Mouse (Mus musculus) liver, embryonic 15.5 days (tissue): Measurements from ENCODE around the gene Tspan9. TPM values are rescaled to one million over a fixed set of nuclear protein-coding genes. Genes with fewer than 3 reads are reported as not detected.

Experiments used
- ATAC-seq: fragments of 200-750 bp; cut with Nextera tagmentation; 2 replicates; pipeline ENCODE4 v1.8.0; 2017; ENCODE audit warnings: moderate number of reproducible peaks, mild to moderate bottlenecking, moderate library complexity; ENCODE audit not compliant: insufficient read depth
- H3K27ac ChIP-seq: fragments of 300-500 bp; sonication (generic); replicated peaks from 2 replicates; pipeline ENCODE4 v1.5.1; 2015; ENCODE audit warnings: mild to moderate bottlenecking, inconsistent platforms
- H3K27me3 ChIP-seq: fragments of 300-500 bp; sonication (generic); 2 replicates; pipeline ENCODE4 v1.6.1; 2015; ENCODE audit warnings: mild to moderate bottlenecking, inconsistent platforms
- H3K36me3 ChIP-seq: fragments of 300-500 bp; sonication (generic); replicated peaks from 2 replicates; pipeline ENCODE4 v1.6.1; 2015; ENCODE audit warnings: moderate library complexity, mild to moderate bottlenecking, inconsistent platforms
- H3K4me1 ChIP-seq: fragments of 300-500 bp; sonication (generic); replicated peaks from 2 replicates; pipeline ENCODE4 v1.6.1; 2015; ENCODE audit warnings: inconsistent platforms
- H3K4me2 ChIP-seq: fragments of 300-500 bp; sonication (generic); 2 replicates; pipeline ENCODE4 v1.6.1; 2015; ENCODE audit warnings: moderate library complexity, mild to moderate bottlenecking, inconsistent platforms
- H3K4me3 ChIP-seq: fragments of 300-500 bp; sonication (generic); replicated peaks from 2 replicates; pipeline ENCODE4 v1.5.1; 2015; ENCODE audit warnings: mild to moderate bottlenecking, inconsistent platforms
- H3K9ac ChIP-seq: fragments of 300-500 bp; sonication (generic); 2 replicates; pipeline ENCODE4 v1.6.1; 2015; ENCODE audit warnings: moderate library complexity, mild to moderate bottlenecking, inconsistent platforms
- H3K9me3 ChIP-seq: fragments of 300-500 bp; sonication (generic); replicated peaks from 2 replicates; pipeline ENCODE4 v1.6.1; 2016; ENCODE audit warnings: inconsistent platforms
- WGBS: fragments of 180-500 bp; shearing (Covaris S2); methylation state at CpG from one replicate; pipeline ENCODE4 v1.1.7; 2015; ENCODE audit warnings: mixed read lengths; ENCODE audit not compliant: insufficient replicate concordance; 5-methylcytosine and 5-hydroxymethylcytosine counted together
- polyA plus RNA-seq: library from polyadenylated mRNA; unstranded; fragments of >200 nt; fragmentation: Nextera tagmentation; extraction: Ambion mirVana; gene quantifications from 2 replicates; pipeline ENCODE4 v1.2.1, GENCODE M21; 2015

The Tspan9 gene
- polyA plus RNA-seq, 1 experiment from 2014 or later = 23.6 TPM

DNA sequence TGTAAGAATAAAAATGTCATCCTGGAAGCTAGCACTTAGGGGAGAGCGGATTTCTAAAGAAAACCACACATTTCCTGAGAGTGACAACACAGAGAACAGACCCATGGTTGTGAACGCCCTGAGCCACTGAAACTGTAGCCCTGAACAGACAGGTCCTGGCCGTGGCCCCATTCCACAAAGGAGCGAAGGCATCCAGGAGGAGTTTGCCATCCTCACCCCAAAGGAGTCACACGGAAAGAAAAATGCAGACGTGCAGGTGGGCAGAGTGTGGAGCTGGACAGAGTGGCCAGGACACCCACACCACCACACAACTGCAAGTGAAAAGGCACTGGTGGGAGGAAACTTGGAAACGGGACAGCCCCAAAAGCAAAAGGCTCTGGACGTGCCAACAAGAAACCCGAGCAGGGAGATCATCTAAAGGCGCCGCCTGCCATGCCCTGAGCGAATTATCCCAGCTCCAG lies 136.1 kb downstream of the Tspan9 start:
- 40% methylated on average over 12 of the region's 12 CpGs for WGBS
- H3K27ac ChIP-seq = no peak overlapping the region
- H3K36me3 ChIP-seq = no peaks in the 10 kb centered on the region
- H3K27me3 ChIP-seq = no peaks in the 10 kb centered on the region
- no peaks in the 10 kb centered on the region for H3K9me3 ChIP-seq
- 0 out of 2 replicates have a peak, but pooled peaks cover 8% of the 10 kb centered on the region for H3K4me1 ChIP-seq
- ATAC-seq = no peak
- H3K4me3 ChIP-seq = no peak overlapping the region
- no peak overlapping the region for H3K9ac ChIP-seq
- no peak overlapping the region for H3K4me2 ChIP-seq

DNA sequence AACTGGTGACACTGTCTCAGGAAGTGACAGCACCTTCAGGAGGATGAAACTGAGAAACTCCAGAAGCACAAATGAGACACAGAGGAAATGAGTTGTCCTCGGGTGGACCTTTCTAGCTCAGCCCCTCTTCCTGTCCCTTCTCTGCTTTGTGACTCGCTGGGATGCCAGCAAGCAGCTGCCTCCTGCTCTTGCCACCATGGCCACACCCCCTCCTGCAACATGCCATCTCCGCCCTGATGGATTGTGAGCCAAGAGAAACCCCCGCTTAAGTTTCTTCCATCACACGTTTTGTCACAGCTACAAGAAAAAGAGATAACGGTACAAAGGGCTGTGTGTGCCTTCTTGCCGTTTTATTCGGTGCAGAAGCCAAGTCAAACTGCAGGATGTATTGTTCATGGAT lies 137.2 kb downstream of the Tspan9 start:
- H3K27me3 ChIP-seq = no peaks in the 10 kb centered on the region

GRCm38 (mm10) chr6:128004544-128004943 lies 138.8 kb downstream of the Tspan9 start:
- Histone ChIP-seq H3K27ac (no peak overlapping the region), H3K27me3 (no peaks in the 10 kb centered on the region), H3K4me1 (0 out of 2 replicates have a peak, but pooled peaks cover 8% of the 10 kb centered on the region), H3K4me3 (no peak overlapping the region), H3K9ac (no peak overlapping the region), H3K36me3 (no peaks in the 10 kb centered on the region), H3K9me3 (no peaks in the 10 kb centered on the region), H3K4me2 (no peak overlapping the region)
- 61% methylated on average over 16 of the region's 16 CpGs for WGBS
- ATAC-seq = no peak

More for the DNA sequence above, 137.2 kb downstream of the Tspan9 start:
- no peak for ATAC-seq
- WGBS = 33% methylated on average over 8 of the region's 8 CpGs
- H3K4me3 ChIP-seq = no peak overlapping the region
- no peak overlapping the region for H3K9ac ChIP-seq
- no peak overlapping the region for H3K4me2 ChIP-seq
- 0 out of 2 replicates have a peak, but pooled peaks cover 8% of the 10 kb centered on the region for H3K4me1 ChIP-seq
- no peaks in the 10 kb centered on the region for H3K36me3 ChIP-seq
- H3K9me3 ChIP-seq = no peaks in the 10 kb centered on the region
- no peak overlapping the region for H3K27ac ChIP-seq

- H3K9me3 ChIP-seq = no peaks in the 10 kb centered on the region
- ATAC-seq = no peak
- H3K4me3 ChIP-seq = no peak overlapping the region
- no peaks in the 10 kb centered on the region for H3K36me3 ChIP-seq
- 57% methylated on average over 5 of the region's 5 CpGs for WGBS
- no peak overlapping the region for H3K27ac ChIP-seq
- H3K9ac ChIP-seq = no peak overlapping the region
- 0 out of 2 replicates have a peak, but pooled peaks cover 8% of the 10 kb centered on the region for H3K4me1 ChIP-seq
- no peak overlapping the region for H3K4me2 ChIP-seq
- no peaks in the 10 kb centered on the region for H3K27me3 ChIP-seq
Observed at GRCm38 (mm10) chr6:128003542-128003941, 139.9 kb downstream of the Tspan9 start.

GRCm38 (mm10) chr6:128002667-128003066 lies 140.7 kb downstream of the Tspan9 start:
- Histone ChIP-seq H3K9me3 (no peaks in the 10 kb centered on the region), H3K36me3 (no peaks in the 10 kb centered on the region), H3K4me3 (no peak overlapping the region), H3K4me1 (0 out of 2 replicates have a peak, but pooled peaks cover 8% of the 10 kb centered on the region), H3K4me2 (no peak overlapping the region), H3K27me3 (no peaks in the 10 kb centered on the region), H3K27ac (no peak overlapping the region), H3K9ac (no peak overlapping the region)
- no peak for ATAC-seq
- 64% methylated on average over 4 of the region's 4 CpGs for WGBS

DNA sequence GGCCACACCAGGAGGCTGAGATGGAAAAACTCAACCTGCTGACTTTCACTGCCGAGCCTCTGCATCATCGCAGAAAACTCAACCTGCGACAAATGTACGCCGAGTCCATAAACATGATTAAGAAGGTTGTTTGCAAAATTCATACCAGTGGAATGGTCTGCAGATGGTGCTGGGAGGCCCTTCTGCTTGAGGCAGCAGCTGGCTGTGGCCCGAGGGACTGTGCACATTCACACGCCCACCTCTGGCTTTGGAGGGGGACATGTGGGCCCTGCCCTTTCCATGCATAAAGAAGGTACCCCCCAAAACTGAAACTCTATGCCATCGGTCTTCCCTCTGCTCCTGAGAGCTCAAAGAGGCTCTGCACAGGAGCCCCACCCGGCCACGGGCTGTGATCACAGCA lies 141.3 kb downstream of the Tspan9 start:
- 63% methylated on average over 10 of the region's 10 CpGs for WGBS
- Histone ChIP-seq H3K4me3 (no peak overlapping the region), H3K27ac (no peak overlapping the region)

GRCm38 (mm10) chr6:128001587-128001986 lies 141.8 kb downstream of the Tspan9 start:
- no peak overlapping the region for H3K27ac ChIP-seq
- H3K36me3 ChIP-seq = no peaks in the 10 kb centered on the region
- no peaks in the 10 kb centered on the region for H3K9me3 ChIP-seq
- no peak overlapping the region for H3K9ac ChIP-seq
- 85% methylated on average over 1 of the region's 1 CpGs for WGBS
- ATAC-seq = no peak
- H3K4me3 ChIP-seq = no peak overlapping the region
- no peaks in the 10 kb centered on the region for H3K27me3 ChIP-seq
- 0 out of 2 replicates have a peak, but pooled peaks cover 1% of the 10 kb centered on the region for H3K4me1 ChIP-seq
- H3K4me2 ChIP-seq = no peak overlapping the region

More for the DNA sequence above, 141.3 kb downstream of the Tspan9 start:
- no peak for ATAC-seq
- Histone ChIP-seq H3K36me3 (no peaks in the 10 kb centered on the region), H3K9ac (no peak overlapping the region), H3K9me3 (no peaks in the 10 kb centered on the region), H3K4me1 (0 out of 2 replicates have a peak, but pooled peaks cover 3% of the 10 kb centered on the region), H3K4me2 (no peak overlapping the region), H3K27me3 (no peaks in the 10 kb centered on the region)

DNA sequence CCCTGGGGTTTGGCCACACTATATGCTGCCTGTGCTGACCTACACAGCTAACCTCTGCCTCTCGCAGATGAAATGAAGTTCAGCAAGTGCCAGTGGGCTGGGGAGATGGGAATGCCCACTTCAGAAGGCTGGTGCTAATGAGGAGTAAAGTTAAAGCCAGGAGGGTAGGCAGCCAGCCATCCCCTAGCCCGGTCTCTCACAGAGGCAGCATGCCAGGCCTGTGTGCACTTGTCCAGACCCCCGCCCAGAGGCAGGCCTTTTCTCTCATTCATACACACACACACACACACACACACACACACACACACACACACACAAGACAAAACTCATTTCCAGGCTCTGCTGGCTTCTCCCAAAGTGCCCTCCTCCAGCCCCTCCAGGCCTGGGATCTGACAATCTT lies 142.6 kb downstream of the Tspan9 start:
- H3K9ac ChIP-seq = no peak overlapping the region
- H3K36me3 ChIP-seq = no peaks in the 10 kb centered on the region
- no peaks in the 10 kb centered on the region for H3K27me3 ChIP-seq
- no peaks in the 10 kb centered on the region for H3K9me3 ChIP-seq
- H3K27ac ChIP-seq = no peak overlapping the region
- 47% methylated on average over 3 of the region's 3 CpGs for WGBS
- no peak overlapping the region for H3K4me2 ChIP-seq
- no peak for ATAC-seq
- H3K4me3 ChIP-seq = no peak overlapping the region
- no peaks in the 10 kb centered on the region for H3K4me1 ChIP-seq

DNA sequence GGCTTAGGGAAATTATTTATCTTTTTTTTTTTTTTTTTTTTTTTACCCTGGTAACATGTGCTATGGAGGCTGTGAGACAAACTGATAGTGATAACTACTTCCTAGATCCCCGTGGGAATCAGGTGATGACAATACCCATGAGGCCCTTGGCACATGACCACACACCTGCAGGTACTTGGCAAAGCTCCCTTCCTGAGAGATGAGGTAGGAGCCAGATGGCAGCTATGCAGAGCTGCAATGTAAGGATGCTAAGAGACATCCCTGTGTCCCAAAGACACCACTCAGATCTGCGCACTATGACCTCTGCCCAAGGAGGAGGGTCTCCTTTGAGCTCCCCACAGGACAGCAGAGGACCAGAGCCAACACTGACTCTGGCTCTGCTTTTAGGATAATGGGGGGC lies 144.3 kb downstream of the Tspan9 start:
- no peak for ATAC-seq

DNA sequence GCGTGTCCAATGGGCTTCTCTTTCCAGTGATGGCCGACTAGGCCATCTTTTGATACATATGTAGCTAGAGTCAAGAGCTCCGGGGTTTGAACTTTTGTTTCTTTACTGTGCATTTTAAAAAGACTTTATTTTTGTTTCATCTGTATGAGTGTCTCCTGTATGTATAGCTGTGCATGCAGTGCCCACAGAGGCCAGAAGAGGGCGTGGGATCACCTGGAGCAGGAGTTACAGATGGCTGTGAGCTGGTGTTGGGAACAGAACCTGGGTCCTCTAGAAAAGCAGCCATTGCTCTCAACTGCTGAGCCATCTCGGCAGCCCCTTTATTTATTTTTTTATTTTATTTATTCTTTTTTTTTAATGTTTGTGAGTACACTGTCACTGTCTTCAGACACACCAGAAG lies 146.5 kb downstream of the Tspan9 start:
- no peak for ATAC-seq
- H3K4me1 ChIP-seq = no peaks in the 10 kb centered on the region
- 54% methylated on average over 5 of the region's 5 CpGs for WGBS

More for the DNA sequence above, 144.3 kb downstream of the Tspan9 start:
- no peak overlapping the region for H3K4me3 ChIP-seq
- H3K27ac ChIP-seq = no peak overlapping the region
- no peaks in the 10 kb centered on the region for H3K27me3 ChIP-seq
- no peaks in the 10 kb centered on the region for H3K4me1 ChIP-seq
- 47% methylated on average over 2 of the region's 2 CpGs for WGBS
- no peak overlapping the region for H3K4me2 ChIP-seq
- no peaks in the 10 kb centered on the region for H3K36me3 ChIP-seq
- H3K9me3 ChIP-seq = no peaks in the 10 kb centered on the region
- no peak overlapping the region for H3K9ac ChIP-seq

GRCm38 (mm10) chr6:127992993-127993392 lies 150.4 kb downstream of the Tspan9 start:
- no peak for ATAC-seq
- no peaks in the 10 kb centered on the region for H3K4me1 ChIP-seq
- no peaks in the 10 kb centered on the region for H3K9me3 ChIP-seq
- H3K36me3 ChIP-seq = no peaks in the 10 kb centered on the region
- 75% methylated on average over 8 of the region's 8 CpGs for WGBS
- no peak overlapping the region for H3K4me3 ChIP-seq
- no peaks in the 10 kb centered on the region for H3K27me3 ChIP-seq
- no peak overlapping the region for H3K4me2 ChIP-seq
- H3K27ac ChIP-seq = no peak overlapping the region
- H3K9ac ChIP-seq = no peak overlapping the region

More for the DNA sequence above, 146.5 kb downstream of the Tspan9 start:
- no peaks in the 10 kb centered on the region for H3K27me3 ChIP-seq
- no peak overlapping the region for H3K27ac ChIP-seq
- H3K36me3 ChIP-seq = no peaks in the 10 kb centered on the region
- no peak overlapping the region for H3K9ac ChIP-seq
- H3K9me3 ChIP-seq = no peaks in the 10 kb centered on the region
- H3K4me3 ChIP-seq = no peak overlapping the region
- no peak overlapping the region for H3K4me2 ChIP-seq
